Mouse (Mus musculus) regulatory T cell (primary cell): ENCODE results near the gene Lmbrd2.
"Not testable (repeated sequence)": the region's sequence is repeated elsewhere in the genome, so short reads cannot be mapped to it uniquely, and the experiment has no call there.

Experiments used
- in situ Hi-C: fragments of 300-600 bp; cut with MboI, MseI; formaldehyde crosslinking; loops from one replicate; pipeline ENCODE4 v1.15.1; 2025; ENCODE audit warnings: high pct_unique_total_duplicates

The Lmbrd2 gene

GRCm38 (mm10) chr15:9132693-9133443 lies 7.5 kb upstream of the Lmbrd2 start:
- in situ Hi-C loops, result no loop called here

- in situ Hi-C loops, result no loop called here
These were observed 5.4 kb upstream of the Lmbrd2 start for GRCm38 (mm10) chr15:9134891-9135507.

- in situ Hi-C loops, result no loop called here
These were observed 903 bp upstream of the Lmbrd2 start for GRCm38 (mm10) chr15:9139447-9139846.

GRCm38 (mm10) chr15:9140684-9141171 lies 378 bp downstream of the Lmbrd2 start:
- in situ Hi-C loops, result no loop called here

- in situ Hi-C loops, result no loop called here
These were observed 15.0 kb downstream of the Lmbrd2 start, which contains the start of gene Skp2 for GRCm38 (mm10) chr15:9155325-9155724. Gene Skp2 (minus strand): TSS chr15:9155425.

- in situ Hi-C loops, result no loop called here
These were observed 22.3 kb downstream of the Lmbrd2 start for GRCm38 (mm10) chr15:9162557-9163070.

GRCm38 (mm10) chr15:9164125-9164524 lies 23.8 kb downstream of the Lmbrd2 start:
- in situ Hi-C loops, result no loop called here

GRCm38 (mm10) chr15:9177038-9177437 lies 36.7 kb downstream of the Lmbrd2 start:
- in situ Hi-C loops, result no loop called here

GRCm38 (mm10) chr15:9183995-9184394 lies 43.6 kb downstream of the Lmbrd2 start:
- in situ Hi-C loops, result no loop called here

- in situ Hi-C loops, result no loop called here
These were observed 49.4 kb downstream of the Lmbrd2 start for GRCm38 (mm10) chr15:9189796-9190195.

GRCm38 (mm10) chr15:9192685-9193084 lies 52.3 kb downstream of the Lmbrd2 start:
- in situ Hi-C loops, result not testable (repeated sequence)

- in situ Hi-C loops, result no loop called here
These were observed 58.1 kb downstream of the Lmbrd2 start for GRCm38 (mm10) chr15:9198421-9198820.

GRCm38 (mm10) chr15:9211891-9212290 lies 71.5 kb downstream of the Lmbrd2 start:
- in situ Hi-C loops, result no loop called here

- in situ Hi-C loops, result not testable (repeated sequence)
These were observed 72.7 kb downstream of the Lmbrd2 start for GRCm38 (mm10) chr15:9213026-9213425.

- in situ Hi-C loops, result not testable (repeated sequence)
These were observed 73.1 kb downstream of the Lmbrd2 start for GRCm38 (mm10) chr15:9213431-9213830.

- in situ Hi-C loops, result no loop called here
These were observed 76.1 kb downstream of the Lmbrd2 start for GRCm38 (mm10) chr15:9216446-9216845.

GRCm38 (mm10) chr15:9230917-9231316 lies 90.6 kb downstream of the Lmbrd2 start:
- in situ Hi-C loops, result not testable (repeated sequence)

- in situ Hi-C loops, result no loop called here
These were observed 106.0 kb downstream of the Lmbrd2 start for GRCm38 (mm10) chr15:9246345-9246744.
